Mouse (Mus musculus): ENCODE measurements at regions not wholly inside any gene's neighbourhood (a gene's known extent, or its start where the extent isn't known, plus 50 kb on each side); places are given as distances from the start of the nearest gene placed in this dataset.

- Histone ChIP-seq H3K4me3 (no peak overlapping the region), H3K4me1 (ENCODE audit: control insufficient read depth, insufficient read depth, low read length) (no peaks in the 10 kb centered on the region; the same call in 1 of the 2 replicates), H3K27me3 (ENCODE audit: control insufficient read depth, insufficient read depth, low read length) (no peaks in the 10 kb centered on the region), H3K27ac (no peak overlapping the region), H3K36me3 (ENCODE audit: control insufficient read depth, insufficient read depth, low read length) (no peaks in the 10 kb centered on the region), H3K79me2 (replicated peaks; ENCODE audit: control insufficient read depth, insufficient read depth, low read length) (no peaks in the 10 kb centered on the region), H3K9ac (ENCODE audit: low read depth, low read length) (no peak overlapping the region)
- no peak for DNase-seq
- 61% methylated on average over 7 of the region's 7 CpGs for WGBS
- TF ChIP-seq EP300 (IDR thresholded peaks at IDR 0.05; ENCODE audit: insufficient read depth, low read depth, low read length) (no peak), CTCF (IDR thresholded peaks at IDR 0.05) (no peak), POLR2A (IDR thresholded peaks at IDR 0.05; ENCODE audit: insufficient read depth, low read depth, low read length) (no peak)
- intact Hi-C loops (cut with DNase I) = no loop called here
Measured at GRCm38 (mm10) chr12:32724451-32725188, 94.7 kb upstream of the Nampt start.

- intact Hi-C loops (cut with DNase I) = no loop called here
- no peak overlapping the region for H3K4me3 ChIP-seq
- no peaks in the 10 kb centered on the region for H3K79me2 ChIP-seq (replicated peaks; ENCODE audit: control insufficient read depth, insufficient read depth, low read length)
- DNase-seq = no peak
- no peaks in the 10 kb centered on the region for H3K36me3 ChIP-seq (ENCODE audit: control insufficient read depth, insufficient read depth, low read length)
- H3K9ac ChIP-seq (ENCODE audit: low read depth, low read length) = no peak overlapping the region
- H3K27me3 ChIP-seq (ENCODE audit: control insufficient read depth, insufficient read depth, low read length) = no peaks in the 10 kb centered on the region
- TF ChIP-seq EP300 (IDR thresholded peaks at IDR 0.05; ENCODE audit: insufficient read depth, low read depth, low read length) (no peak), CTCF (IDR thresholded peaks at IDR 0.05) (no peak)
- WGBS = 80% methylated on average over 1 of the region's 1 CpGs
- no peak overlapping the region for H3K27ac ChIP-seq
- no peaks in the 10 kb centered on the region; the same call in 1 of the 2 replicates for H3K4me1 ChIP-seq (ENCODE audit: control insufficient read depth, insufficient read depth, low read length)
Measured at GRCm38 (mm10) chr12:32727539-32727938, 91.8 kb upstream of the Nampt start.

GRCm38 (mm10) chr12:32728425-32728824 lies 90.9 kb upstream of the Nampt start:
- no peak for DNase-seq
- WGBS = 80% methylated on average over 10 of the region's 10 CpGs
- intact Hi-C loops (cut with DNase I) = no loop called here
- Histone ChIP-seq H3K9ac (ENCODE audit: low read depth, low read length) (no peak overlapping the region), H3K79me2 (replicated peaks; ENCODE audit: control insufficient read depth, insufficient read depth, low read length) (no peaks in the 10 kb centered on the region), H3K27ac (no peak overlapping the region), H3K27me3 (ENCODE audit: control insufficient read depth, insufficient read depth, low read length) (no peaks in the 10 kb centered on the region), H3K4me1 (ENCODE audit: control insufficient read depth, insufficient read depth, low read length) (no peaks in the 10 kb centered on the region; the same call in 1 of the 2 replicates), H3K36me3 (ENCODE audit: control insufficient read depth, insufficient read depth, low read length) (no peaks in the 10 kb centered on the region), H3K4me3 (no peak overlapping the region)
- TF ChIP-seq POLR2A (IDR thresholded peaks at IDR 0.05; ENCODE audit: insufficient read depth, low read depth, low read length) (no peak), CTCF (IDR thresholded peaks at IDR 0.05) (no peak), EP300 (IDR thresholded peaks at IDR 0.05; ENCODE audit: insufficient read depth, low read depth, low read length) (no peak)

DNA sequence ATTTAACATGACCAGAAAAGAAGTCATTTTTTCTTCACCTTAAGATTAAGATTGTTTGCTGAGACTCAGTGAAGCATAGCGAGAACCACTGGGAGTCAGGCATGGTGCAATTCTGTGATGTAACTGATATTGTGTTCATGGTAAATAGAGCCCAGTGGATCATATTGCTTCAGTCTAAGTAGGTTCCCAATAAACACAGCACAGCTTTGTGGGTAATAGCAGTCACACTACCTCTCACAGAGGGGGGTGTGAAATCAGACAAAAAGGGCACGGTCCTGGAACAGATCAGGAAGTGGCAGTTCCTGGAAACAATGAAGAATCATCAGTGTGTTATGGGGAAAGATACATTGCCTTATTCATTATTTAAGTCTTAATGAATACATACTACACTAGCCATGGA lies 84.1 kb upstream of the Nampt start:
- H3K27ac ChIP-seq = no peak overlapping the region
- no peak overlapping the region for H3K9ac ChIP-seq (ENCODE audit: low read depth, low read length)
- intact Hi-C loops (cut with DNase I) = no loop called here
- H3K79me2 ChIP-seq (replicated peaks; ENCODE audit: control insufficient read depth, insufficient read depth, low read length) = no peaks in the 10 kb centered on the region
- H3K27me3 ChIP-seq (ENCODE audit: control insufficient read depth, insufficient read depth, low read length) = no peaks in the 10 kb centered on the region
- H3K36me3 ChIP-seq (ENCODE audit: control insufficient read depth, insufficient read depth, low read length) = no peaks in the 10 kb centered on the region
- no peak overlapping the region for H3K4me3 ChIP-seq
- no peak for DNase-seq
- 73% methylated on average over 2 of the region's 2 CpGs for WGBS
- H3K4me1 ChIP-seq (ENCODE audit: control insufficient read depth, insufficient read depth, low read length) = no peaks in the 10 kb centered on the region
- TF ChIP-seq CTCF (IDR thresholded peaks at IDR 0.05) (no peak), EP300 (IDR thresholded peaks at IDR 0.05; ENCODE audit: insufficient read depth, low read depth, low read length) (no peak), POLR2A (IDR thresholded peaks at IDR 0.05; ENCODE audit: insufficient read depth, low read depth, low read length) (no peak)

- Histone ChIP-seq H3K4me1 (ENCODE audit: control insufficient read depth, insufficient read depth, low read length) (no peaks in the 10 kb centered on the region), H3K36me3 (ENCODE audit: control insufficient read depth, insufficient read depth, low read length) (no peaks in the 10 kb centered on the region), H3K79me2 (replicated peaks; ENCODE audit: control insufficient read depth, insufficient read depth, low read length) (no peaks in the 10 kb centered on the region), H3K27ac (no peak overlapping the region), H3K27me3 (ENCODE audit: control insufficient read depth, insufficient read depth, low read length) (no peaks in the 10 kb centered on the region), H3K9ac (ENCODE audit: low read depth, low read length) (no peak overlapping the region), H3K4me3 (no peak overlapping the region)
- intact Hi-C loops (cut with DNase I) = no loop called here
- TF ChIP-seq CTCF (IDR thresholded peaks at IDR 0.05) (no peak), POLR2A (IDR thresholded peaks at IDR 0.05; ENCODE audit: insufficient read depth, low read depth, low read length) (no peak), EP300 (IDR thresholded peaks at IDR 0.05; ENCODE audit: insufficient read depth, low read depth, low read length) (no peak)
- DNase-seq = no peak
Measured at GRCm38 (mm10) chr12:32741465-32741864, 77.9 kb upstream of the Nampt start.

DNA sequence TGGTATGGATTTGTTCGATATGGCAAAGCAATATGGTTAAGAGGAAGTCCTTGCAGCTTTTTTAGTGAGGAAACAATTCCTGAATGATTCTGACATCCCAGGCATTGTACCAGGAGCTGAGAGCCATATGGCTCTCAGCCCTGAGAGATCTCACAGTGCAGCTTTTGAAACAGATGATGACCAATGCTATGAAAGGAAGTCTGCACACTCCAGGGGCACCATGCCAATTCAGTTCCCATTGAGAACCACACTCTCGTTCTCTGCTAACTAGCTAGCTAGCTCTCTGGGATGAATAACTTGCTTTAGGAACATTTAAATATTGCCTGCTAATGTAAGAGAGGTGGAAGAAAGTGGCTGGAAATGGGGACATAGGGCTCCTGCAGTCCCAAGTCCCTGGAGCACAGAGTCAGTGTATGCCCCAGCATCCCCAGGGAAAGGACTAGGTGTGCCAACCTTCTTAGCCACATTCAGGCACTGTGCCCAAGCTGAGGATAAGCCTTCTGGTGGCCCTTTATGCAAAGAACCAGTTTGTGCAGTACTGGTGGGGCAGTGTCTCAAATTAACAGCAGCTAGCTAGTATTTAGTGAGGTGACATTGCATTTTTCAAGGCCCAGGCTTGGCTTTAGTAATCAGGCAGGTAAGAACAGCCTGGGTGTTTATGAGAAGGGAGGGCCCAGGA lies 61.8 kb upstream of the Nampt start:
- DNase-seq = no peak
- no peaks in the 10 kb centered on the region for H3K27me3 ChIP-seq (ENCODE audit: control insufficient read depth, insufficient read depth, low read length)
- WGBS = 38% methylated on average over 2 of the region's 2 CpGs
- H3K4me1 ChIP-seq (ENCODE audit: control insufficient read depth, insufficient read depth, low read length) = peaks cover 7% of the 10 kb centered on the region
- H3K4me3 ChIP-seq = no peak overlapping the region
- no peak overlapping the region for H3K9ac ChIP-seq (ENCODE audit: low read depth, low read length)
- H3K36me3 ChIP-seq (ENCODE audit: control insufficient read depth, insufficient read depth, low read length) = peaks cover 2% of the 10 kb centered on the region; the same call in 1 of the 2 replicates
- no peaks in the 10 kb centered on the region for H3K79me2 ChIP-seq (replicated peaks; ENCODE audit: control insufficient read depth, insufficient read depth, low read length)
- no peak for TF ChIP-seq EP300 (IDR thresholded peaks at IDR 0.05; ENCODE audit: insufficient read depth, low read depth, low read length)
- no peak for TF ChIP-seq CTCF (IDR thresholded peaks at IDR 0.05)
- no peak for TF ChIP-seq POLR2A (IDR thresholded peaks at IDR 0.05; ENCODE audit: insufficient read depth, low read depth, low read length)
- intact Hi-C loops (cut with DNase I) = no loop called here
- H3K27ac ChIP-seq = no peak overlapping the region

Measured in heart, adult 2 months (tissue).